Mouse (Mus musculus) midbrain, embryonic 15.5 days (tissue): ENCODE measurements around the gene Reck. TPM values are rescaled to one million over a fixed set of nuclear protein-coding genes. Genes with fewer than 3 reads are reported as not detected.

Experiments
- ATAC-seq: fragments of 200-750 bp; cut with Nextera tagmentation; replicated peaks from 2 replicates; pipeline ENCODE4 v1.8.0; 2017; ENCODE audit warnings: moderate TSS enrichment
- H3K27ac ChIP-seq: fragments of 300-500 bp; sonication (generic); 2 replicates; pipeline ENCODE4 v1.5.1; 2015; ENCODE audit warnings: mild to moderate bottlenecking, inconsistent platforms
- H3K27me3 ChIP-seq: fragments of 300-500 bp; sonication (generic); replicated peaks from 2 replicates; pipeline ENCODE4 v1.6.1; 2015; ENCODE audit warnings: inconsistent platforms
- H3K36me3 ChIP-seq: fragments of 300-500 bp; sonication (generic); replicated peaks from 2 replicates; pipeline ENCODE4 v1.6.1; 2015; ENCODE audit warnings: inconsistent platforms
- H3K4me1 ChIP-seq: fragments of 300-500 bp; sonication (generic); 2 replicates; pipeline ENCODE4 v1.6.1; 2015; ENCODE audit warnings: inconsistent platforms
- H3K4me2 ChIP-seq: fragments of 300-500 bp; sonication (generic); 2 replicates; pipeline ENCODE4 v1.6.1; 2015; ENCODE audit warnings: inconsistent platforms, mild to moderate bottlenecking, moderate library complexity
- H3K4me3 ChIP-seq: fragments of 300-500 bp; sonication (generic); 2 replicates; pipeline ENCODE4 v1.5.1; 2015; ENCODE audit warnings: mild to moderate bottlenecking, inconsistent platforms
- H3K9ac ChIP-seq: fragments of 300-500 bp; sonication (generic); 2 replicates; pipeline ENCODE4 v1.6.1; 2015; ENCODE audit warnings: mild to moderate bottlenecking, inconsistent platforms
- H3K9me3 ChIP-seq: fragments of 300-500 bp; sonication (generic); 2 replicates; pipeline ENCODE4 v1.6.1; 2016; ENCODE audit warnings: inconsistent platforms
- WGBS: fragments of 180-500 bp; shearing (Covaris S2); methylation state at CpG from one replicate; pipeline ENCODE4 v1.1.7; 2015; ENCODE audit warnings: mixed read lengths; 5-methylcytosine and 5-hydroxymethylcytosine counted together
- polyA plus RNA-seq: library from polyadenylated mRNA; unstranded; fragments of >200 nt; fragmentation: Nextera tagmentation; extraction: Ambion mirVana; gene quantifications from 2 replicates; pipeline ENCODE4 v1.2.1, GENCODE M21; 2015

The Reck gene
- polyA plus RNA-seq, 1 experiment from 2014 or later, result 7.0 TPM

- H3K9me3 ChIP-seq, result no peaks in the 10 kb centered on the region
- no peaks in the 10 kb centered on the region for H3K4me1 ChIP-seq
- ATAC-seq, result no peak
- H3K27me3 ChIP-seq, result no peaks in the 10 kb centered on the region
- H3K36me3 ChIP-seq, result no peaks in the 10 kb centered on the region
- no peak overlapping the region for H3K4me3 ChIP-seq
- no peak overlapping the region for H3K27ac ChIP-seq
- no peak overlapping the region for H3K4me2 ChIP-seq
- WGBS, result 88% methylated on average over 3 of the region's 3 CpGs
- no peak overlapping the region for H3K9ac ChIP-seq
These were observed 113.6 kb downstream of the Reck start for GRCm38 (mm10) chr4:43988976-43989375.

- ATAC-seq, result no peak
- no peak overlapping the region for H3K9ac ChIP-seq
- H3K4me2 ChIP-seq, result no peak overlapping the region
- no peaks in the 10 kb centered on the region for H3K27me3 ChIP-seq
- H3K4me1 ChIP-seq, result no peaks in the 10 kb centered on the region
- no peak overlapping the region for H3K27ac ChIP-seq
- no peaks in the 10 kb centered on the region for H3K9me3 ChIP-seq
- no peak overlapping the region for H3K4me3 ChIP-seq
- H3K36me3 ChIP-seq, result no peaks in the 10 kb centered on the region
- 92% methylated on average over 11 of the region's 11 CpGs for whole genome bisulfite sequencing
These were observed 117.7 kb downstream of the Reck start for GRCm38 (mm10) chr4:43993072-43993471.

- no peak overlapping the region for H3K4me3 ChIP-seq
- no peaks in the 10 kb centered on the region for H3K36me3 ChIP-seq
- no peaks in the 10 kb centered on the region for H3K27me3 ChIP-seq
- 77% methylated on average over 2 of the region's 2 CpGs for WGBS
- no peak overlapping the region for H3K9ac ChIP-seq
- ATAC-seq, result no peak
- H3K4me2 ChIP-seq, result no peak overlapping the region
- H3K9me3 ChIP-seq, result no peaks in the 10 kb centered on the region
- no peaks in the 10 kb centered on the region for H3K4me1 ChIP-seq
- H3K27ac ChIP-seq, result no peak overlapping the region
These were observed 119.0 kb downstream of the Reck start for GRCm38 (mm10) chr4:43994342-43994741.

Other genes with a start within 250 kb of the Reck start
- 12.8 and 16.0 TPM in 2 replicates for gene Npr2, start 243.6 kb upstream of the Reck start, polyA plus RNA-seq
- gene Spag8, start 221.9 kb upstream of the Reck start, polyA plus RNA-seq, result 7.7 and 8.9 TPM in 2 replicates
- 64.9 and 65.5 TPM in 2 replicates for gene Hint2, start 219.1 kb upstream of the Reck start, polyA plus RNA-seq
- gene Tmem8b, start 206.6 kb upstream of the Reck start, polyA plus RNA-seq, result 15.7 and 17.7 TPM in 2 replicates
- 1.3 and 1.6 TPM in 2 replicates for gene Fam221b, start 206.4 kb upstream of the Reck start, polyA plus RNA-seq
- gene Olfr70, start 174.7 kb upstream of the Reck start, polyA plus RNA-seq, result not detected in 2 replicates
- 0.13 TPM in 1 of 2 replicates, not detected in the other for gene Olfr71, start 165.3 kb upstream of the Reck start, polyA plus RNA-seq
- gene Hrct1, start 148.3 kb upstream of the Reck start, polyA plus RNA-seq, result 0.50 and 0.61 TPM in 2 replicates
- gene Spaar, start 145.5 kb upstream of the Reck start, polyA plus RNA-seq, result 0.06 TPM in 1 of 2 replicates, not detected in the other
- gene Olfr159, start 104.5 kb upstream of the Reck start, polyA plus RNA-seq, result not detected in 2 replicates
- gene Olfr156, start 51.6 kb upstream of the Reck start, polyA plus RNA-seq, result not detected in 2 replicates
- gene Olfr157, start 35.3 kb upstream of the Reck start, polyA plus RNA-seq, result not detected in 2 replicates
- gene Olfr155, start 24.0 kb upstream of the Reck start, polyA plus RNA-seq, result not detected in 2 replicates
- 28.6 and 29.2 TPM in 2 replicates for gene Glipr2, start 81.9 kb downstream of the Reck start, polyA plus RNA-seq
- gene Ccin, start 108.0 kb downstream of the Reck start, polyA plus RNA-seq, result not detected in 2 replicates
- 331 and 334 TPM in 2 replicates for gene Clta, start 128.9 kb downstream of the Reck start, polyA plus RNA-seq
- gene Gne, start 208.6 kb downstream of the Reck start, polyA plus RNA-seq, result 25.5 and 29.3 TPM in 2 replicates